Mouse (Mus musculus) E14TG2a.4 (cell line): ENCODE measurements around the gene Arpc4.
"Not testable (repeated sequence)": the region's sequence is repeated elsewhere in the genome, so short reads cannot be mapped to it uniquely, and the experiment has no call there.

Source experiments
- H3K27me3 ChIP-seq: 2 replicates; pipeline ENCODE4 v1.6.1; 2014; ENCODE audit warnings: low read length, control low read depth; ENCODE audit not compliant: insufficient read depth
- H3K36me3 ChIP-seq: 2 replicates; pipeline ENCODE4 v1.6.1; 2014; ENCODE audit warnings: low read length, control low read depth; ENCODE audit not compliant: insufficient read depth
- H3K4me1 ChIP-seq: replicated peaks from 2 replicates; pipeline ENCODE4 v1.6.1; 2014; ENCODE audit warnings: low read depth, low read length, control low read depth
- H3K4me3 ChIP-seq: replicated peaks from 2 replicates; pipeline ENCODE4 v1.5.1; 2014; ENCODE audit warnings: mild to moderate bottlenecking, low read length
- H3K9me3 ChIP-seq: 2 replicates; pipeline ENCODE4 v1.6.1; 2014; ENCODE audit warnings: low read length, control low read depth
- CTCF ChIP-seq: conservative IDR thresholded peaks from 2 replicates; pipeline ENCODE4 v1.5.1; 2014; ENCODE audit warnings: low read length
- NANOG ChIP-seq: IDR thresholded peaks from 2 replicates; pipeline ENCODE4 v1.6.1; 2014; ENCODE audit warnings: borderline replicate concordance, low read length, mixed read lengths
- POU5F1 ChIP-seq: IDR thresholded peaks from 2 replicates; pipeline ENCODE4 v1.6.1; 2014; ENCODE audit warnings: low read length, borderline replicate concordance

Gene Arpc4

DNA sequence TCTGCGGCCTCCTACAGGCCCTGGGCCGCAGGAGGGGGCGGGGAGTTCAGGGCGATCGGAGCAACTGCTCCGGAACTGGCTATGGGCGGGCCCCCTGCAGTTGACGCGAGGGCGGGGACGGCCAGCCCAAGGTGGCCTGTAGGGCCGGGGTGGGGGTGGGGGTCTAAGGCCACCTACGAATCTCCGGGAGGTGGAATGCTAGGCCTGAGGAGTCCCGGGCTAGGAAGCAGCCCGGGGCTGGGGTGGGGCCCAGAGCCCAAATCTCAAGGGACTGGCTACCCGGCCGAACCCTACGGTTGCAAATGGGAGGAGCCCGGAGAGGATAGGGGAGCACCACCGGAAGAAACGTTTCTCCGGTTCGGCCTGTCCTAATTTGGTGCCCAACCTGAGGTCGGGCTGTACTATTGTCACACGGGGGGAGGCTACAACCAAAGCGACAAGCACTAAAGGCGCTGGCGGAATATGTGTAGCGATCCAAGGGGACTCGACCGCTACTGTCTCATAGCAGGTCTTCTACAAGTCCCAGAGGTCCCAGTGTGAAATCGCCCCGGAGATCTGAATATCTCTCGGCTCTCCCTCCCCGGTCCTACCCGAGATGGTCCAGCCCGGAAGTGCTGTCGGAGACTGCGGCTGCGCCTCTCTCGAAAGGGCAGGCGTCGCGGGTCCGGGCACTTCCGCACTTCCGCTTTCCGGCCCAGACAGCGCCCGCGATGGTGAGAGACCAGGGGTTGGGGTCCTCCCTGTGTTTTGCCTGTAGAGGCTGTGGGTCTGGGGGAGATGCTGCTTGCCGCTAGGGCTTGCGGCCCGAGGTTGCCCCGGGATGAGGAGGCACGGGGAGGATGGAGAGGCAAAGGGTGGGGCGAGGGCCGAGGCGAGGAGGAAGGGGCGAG is at the start of gene Arpc4, which contains the start of gene Tada3:
Gene Arpc4, plus strand, starts transcription at position 620 of the 890 bp plus-strand sequence.
Gene Tada3, minus strand, starts transcription at position 388 of the 890 bp plus-strand sequence.
- Histone ChIP-seq H3K4me3 (peak within 1 kb of the TSS; percentile 100), H3K36me3 (peaks cover 70% of the 10 kb centered on the region), H3K9me3 (no peaks in the 10 kb centered on the region), H3K27me3 (no peaks in the 10 kb centered on the region), H3K4me1 (peaks cover 63% of the 10 kb centered on the region)
- TF ChIP-seq CTCF (no peak), POU5F1 (no peak), NANOG (no peak)

DNA sequence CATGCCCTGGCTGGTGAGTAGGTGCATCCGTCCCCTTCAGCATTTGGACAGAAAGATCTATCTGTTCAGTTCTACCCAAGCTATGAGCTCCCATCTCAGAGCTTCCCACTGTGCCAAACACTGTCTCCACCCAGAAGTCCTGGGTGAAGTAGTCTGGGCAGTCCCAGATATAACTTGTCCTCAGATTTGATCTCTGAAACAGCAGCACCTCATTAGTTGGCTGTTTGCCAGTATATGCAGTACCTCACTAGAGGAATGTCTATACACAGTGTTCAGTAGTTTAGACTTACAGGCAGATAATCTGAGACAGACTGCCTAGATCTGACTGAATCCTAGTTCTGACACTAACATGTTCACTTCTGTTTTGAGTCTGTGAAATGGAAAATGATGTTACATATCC is 48.5 kb upstream of the Arpc4 start:
- Histone ChIP-seq H3K27me3 (no peaks in the 10 kb centered on the region), H3K4me3 (no peak overlapping the region), H3K9me3 (no peaks in the 10 kb centered on the region), H3K4me1 (peaks cover 39% of the 10 kb centered on the region), H3K36me3 (peaks cover 69% of the 10 kb centered on the region)
- no peak for TF ChIP-seq POU5F1
- TF ChIP-seq CTCF, result no peak
- no peak for TF ChIP-seq NANOG

DNA sequence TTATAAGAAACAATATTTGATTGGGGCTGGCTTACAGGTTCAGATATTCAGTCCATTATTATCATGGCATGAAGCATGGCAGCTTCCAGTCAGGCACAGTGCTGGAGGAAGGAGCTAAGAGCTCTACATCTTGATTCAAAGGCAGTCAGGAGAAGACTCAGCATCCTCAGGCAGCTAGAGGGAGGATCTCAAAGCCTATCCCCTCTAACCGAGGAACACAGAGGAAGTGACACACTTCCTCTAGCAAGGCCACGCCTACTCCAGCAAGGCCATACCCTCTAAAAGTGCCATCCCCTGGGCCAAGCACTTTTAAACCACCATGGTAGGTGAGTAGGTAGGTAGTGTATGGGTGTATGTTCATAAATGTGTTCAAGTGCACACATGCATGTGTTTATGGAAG is 47.4 kb upstream of the Arpc4 start:
- H3K4me3 ChIP-seq, result no peak overlapping the region
- H3K36me3 ChIP-seq, result peaks cover 69% of the 10 kb centered on the region
- no peaks in the 10 kb centered on the region for H3K9me3 ChIP-seq
- TF ChIP-seq CTCF (no peak), NANOG (no peak), POU5F1 (no peak)
- H3K4me1 ChIP-seq, result peaks cover 31% of the 10 kb centered on the region
- no peaks in the 10 kb centered on the region for H3K27me3 ChIP-seq

DNA sequence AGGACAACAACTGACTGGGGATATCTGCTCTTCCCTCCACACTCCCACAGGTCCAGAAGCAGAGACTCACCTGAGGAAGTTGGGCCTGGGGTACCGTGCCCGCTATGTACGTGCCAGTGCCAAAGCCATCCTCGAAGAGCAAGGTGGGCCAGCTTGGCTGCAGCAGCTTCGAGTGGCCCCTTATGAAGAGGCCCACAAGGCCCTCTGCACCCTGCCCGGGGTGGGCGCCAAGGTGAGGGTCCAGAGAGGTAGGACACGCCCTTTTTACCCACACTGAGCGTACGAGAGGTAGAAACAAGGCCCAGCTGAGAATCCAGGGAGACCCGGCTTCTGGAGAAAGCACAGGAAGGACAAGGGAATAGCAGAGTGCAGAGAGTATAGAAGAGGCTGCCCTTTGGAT is 46.2 kb upstream of the Arpc4 start:
- Histone ChIP-seq H3K9me3 (no peaks in the 10 kb centered on the region), H3K4me3 (no peak overlapping the region), H3K4me1 (peaks cover 24% of the 10 kb centered on the region), H3K27me3 (no peaks in the 10 kb centered on the region), H3K36me3 (peaks cover 78% of the 10 kb centered on the region)
- TF ChIP-seq NANOG (no peak), CTCF (no peak), POU5F1 (no peak)

DNA sequence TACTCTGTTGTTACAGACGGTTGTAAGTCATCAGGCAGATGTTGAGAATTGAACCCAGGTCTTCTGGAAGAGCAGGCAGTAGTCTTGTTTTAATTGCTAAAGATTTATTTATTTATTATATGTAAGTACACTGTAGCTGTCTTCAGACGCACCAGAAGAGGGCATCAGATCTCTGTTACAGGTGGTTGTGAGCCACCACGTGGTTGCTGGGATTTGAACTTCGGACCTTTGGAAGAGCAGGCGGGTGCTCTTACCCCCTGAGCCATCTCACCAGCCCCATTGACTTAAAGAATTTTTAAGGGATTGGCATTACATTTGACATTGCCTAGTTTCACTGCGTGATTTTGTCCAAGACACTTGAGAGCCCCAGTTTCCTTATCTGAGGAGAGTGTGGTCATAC is 45.2 kb upstream of the Arpc4 start:
- H3K4me3 ChIP-seq, H3K9me3 ChIP-seq, H3K27me3 ChIP-seq: not testable (repeated sequence)
- Histone ChIP-seq H3K36me3 (peaks cover 78% of the 10 kb centered on the region), H3K4me1 (peaks cover 19% of the 10 kb centered on the region)

DNA sequence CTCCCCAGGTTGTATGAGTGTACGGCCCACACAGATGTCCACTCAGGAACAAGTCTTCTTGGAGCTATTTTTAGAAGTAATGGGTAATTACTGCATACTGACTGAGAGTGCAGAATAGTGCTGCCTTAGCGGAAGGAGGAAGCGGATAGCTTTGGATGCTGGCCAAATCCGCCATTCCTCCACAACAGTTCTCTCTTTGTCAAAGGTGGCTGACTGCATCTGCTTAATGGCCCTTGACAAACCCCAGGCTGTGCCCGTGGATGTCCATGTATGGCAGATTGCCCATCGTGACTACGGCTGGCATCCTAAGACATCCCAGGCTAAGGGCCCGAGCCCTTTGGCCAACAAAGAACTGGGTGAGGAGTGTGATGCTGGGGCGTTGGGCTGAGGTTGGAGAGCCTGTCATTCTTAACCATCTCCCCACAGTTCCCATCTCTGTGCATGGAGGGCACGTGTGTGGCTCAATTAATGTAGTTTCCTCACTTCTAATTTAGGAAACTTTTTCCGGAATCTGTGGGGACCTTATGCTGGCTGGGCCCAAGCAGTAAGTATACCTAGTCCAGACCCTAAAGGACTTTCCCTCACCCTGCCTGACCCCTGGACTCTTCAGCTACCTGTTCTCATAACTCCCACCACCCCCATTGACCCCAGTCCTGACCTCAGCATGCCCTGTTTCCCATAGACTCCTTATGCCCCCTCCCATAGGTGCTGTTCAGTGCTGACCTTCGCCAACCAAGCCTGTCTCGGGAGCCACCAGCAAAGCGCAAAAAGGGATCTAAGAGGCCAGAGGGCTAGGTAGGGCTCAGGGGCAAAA is 44.6 kb upstream of the Arpc4 start:
- Histone ChIP-seq H3K4me1 (peaks cover 13% of the 10 kb centered on the region), H3K36me3 (peaks cover 76% of the 10 kb centered on the region), H3K27me3 (no peaks in the 10 kb centered on the region), H3K4me3 (no peak overlapping the region), H3K9me3 (no peaks in the 10 kb centered on the region)
- TF ChIP-seq CTCF (no peak), POU5F1 (no peak), NANOG (no peak)

DNA sequence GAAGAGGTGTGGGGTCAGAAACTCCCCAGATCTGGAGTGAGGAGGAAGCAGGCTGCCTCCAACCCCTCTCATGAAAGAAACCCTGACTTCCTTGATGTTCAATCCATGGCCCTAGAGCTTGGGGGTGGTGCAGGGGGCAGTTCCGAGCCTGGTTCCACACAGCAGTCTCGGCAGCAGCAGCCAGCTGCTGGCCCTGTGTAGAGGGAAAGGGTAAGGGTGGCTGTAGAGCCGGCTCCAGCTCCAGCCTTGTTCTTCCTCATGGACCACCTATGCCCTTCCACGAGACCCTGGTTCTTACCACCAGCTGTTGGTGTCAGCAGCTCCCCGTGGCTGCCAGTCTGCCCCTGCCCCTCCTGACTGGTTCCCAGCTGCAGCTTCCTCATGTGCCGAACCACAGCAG is 43.7 kb upstream of the Arpc4 start:
- TF ChIP-seq POU5F1, result no peak
- no peak for TF ChIP-seq CTCF
- no peak for TF ChIP-seq NANOG

DNA sequence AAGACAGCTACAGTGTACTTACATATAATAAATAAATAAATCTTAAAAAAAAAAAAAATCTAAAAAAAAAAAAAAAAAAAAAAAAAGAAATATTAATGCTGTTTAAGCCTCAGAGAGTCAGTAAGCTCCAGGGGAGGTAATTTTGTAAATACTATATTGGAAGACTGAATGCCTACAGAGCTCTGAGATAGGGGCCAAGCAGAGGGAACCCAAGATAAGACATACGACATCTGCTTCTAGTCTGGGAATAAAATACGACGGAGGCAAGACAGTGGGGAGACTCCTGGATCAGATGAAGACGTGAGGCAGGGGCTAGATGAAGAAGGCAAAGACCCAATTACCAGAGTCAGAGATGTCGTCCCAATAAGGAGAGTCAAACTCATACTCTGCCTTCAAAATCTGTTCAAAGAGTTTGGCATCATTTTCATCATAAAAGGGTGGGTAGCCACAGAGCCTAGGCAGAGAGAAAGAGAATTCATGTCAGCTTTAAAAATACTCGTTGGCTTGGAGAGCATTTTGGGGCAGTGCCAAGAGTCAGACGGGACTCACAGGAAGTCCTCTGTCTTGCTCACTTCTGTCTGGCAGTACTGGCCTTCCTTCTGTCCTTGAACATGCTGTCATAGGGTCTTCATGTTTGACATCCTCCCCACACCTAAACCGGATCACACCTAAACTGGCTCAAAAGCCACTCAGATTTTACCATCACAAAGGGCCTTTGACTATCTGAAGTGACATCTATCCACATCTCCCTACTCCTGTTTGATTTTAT is 40.9 kb upstream of the Arpc4 start:
- TF ChIP-seq CTCF (no peak), NANOG (no peak), POU5F1 (no peak)
- Histone ChIP-seq H3K4me1 (peaks cover 24% of the 10 kb centered on the region), H3K27me3 (no peaks in the 10 kb centered on the region)

More for the DNA sequence above, 43.7 kb upstream of the Arpc4 start:
- H3K9me3 ChIP-seq, result no peaks in the 10 kb centered on the region
- no peaks in the 10 kb centered on the region for H3K27me3 ChIP-seq
- H3K4me3 ChIP-seq, result no peak overlapping the region
- H3K36me3 ChIP-seq, result peaks cover 68% of the 10 kb centered on the region
- H3K4me1 ChIP-seq, result peaks cover 14% of the 10 kb centered on the region

More for the DNA sequence above, 40.9 kb upstream of the Arpc4 start:
- Histone ChIP-seq H3K4me3 (no peak overlapping the region), H3K36me3 (peaks cover 41% of the 10 kb centered on the region), H3K9me3 (no peaks in the 10 kb centered on the region)
